Mouse (Mus musculus) liver, postnatal 0 days (tissue): ENCODE measurements around the gene Olfr1371. TPM values are rescaled to one million over a fixed set of nuclear protein-coding genes. Genes with fewer than 3 reads are reported as not detected.

Experiments used
- ATAC-seq: fragments of 200-750 bp; cut with Nextera tagmentation; 2 replicates; pipeline ENCODE4 v1.8.0; 2017; ENCODE audit warnings: mild to moderate bottlenecking, moderate library complexity
- DNase-seq: peaks from one replicate; pipeline ENCODE4 v3.0.0-alpha.2; 2016
- H3K27ac ChIP-seq: fragments of 300-500 bp; sonication (generic); 2 replicates; pipeline ENCODE4 v1.5.1; 2014; ENCODE audit warnings: antibody characterized with exemption, moderate library complexity, mild to moderate bottlenecking, low read depth
- H3K27me3 ChIP-seq: fragments of 300-500 bp; sonication (generic); 2 replicates; pipeline ENCODE4 v1.6.1; 2014; ENCODE audit warnings: low read length, control low read depth, mixed read lengths; ENCODE audit not compliant: insufficient read depth
- H3K36me3 ChIP-seq: fragments of 300-500 bp; sonication (generic); replicated peaks from 2 replicates; pipeline ENCODE4 v1.6.1; 2014; ENCODE audit warnings: mild to moderate bottlenecking, control low read depth, low read length, moderate library complexity, mixed read lengths; ENCODE audit not compliant: insufficient read depth
- H3K4me1 ChIP-seq: fragments of 300-500 bp; sonication (generic); 2 replicates; pipeline ENCODE4 v1.6.1; 2014; ENCODE audit warnings: antibody characterized with exemption, mild to moderate bottlenecking, control low read depth; ENCODE audit not compliant: insufficient read depth
- H3K4me2 ChIP-seq: fragments of 300-500 bp; sonication (generic); 2 replicates; pipeline ENCODE4 v1.6.1; 2014; ENCODE audit warnings: low read depth, mild to moderate bottlenecking, low read length, moderate library complexity, mixed read lengths
- H3K4me3 ChIP-seq: fragments of 300-500 bp; sonication (generic); 2 replicates; pipeline ENCODE4 v1.5.1; 2014; ENCODE audit warnings: low read depth, low read length
- H3K9ac ChIP-seq: fragments of 300-500 bp; sonication (generic); replicated peaks from 2 replicates; pipeline ENCODE4 v1.6.1; 2014; ENCODE audit warnings: mild to moderate bottlenecking, moderate library complexity
- H3K9me3 ChIP-seq: fragments of 300-500 bp; sonication (generic); 2 replicates; pipeline ENCODE4 v1.6.1; 2016; ENCODE audit warnings: mild to moderate bottlenecking, control low read depth, low read length, mixed read lengths
- CTCF ChIP-seq: sonication (generic); IDR thresholded peaks from 2 replicates; pipeline ENCODE4 v1.5.1; 2016; ENCODE audit warnings: antibody characterized with exemption, low read depth
- EP300 ChIP-seq: IDR thresholded peaks from 2 replicates; pipeline ENCODE4 v1.6.1; 2016; ENCODE audit warnings: antibody characterized with exemption, low read depth, mild to moderate bottlenecking
- WGBS: fragments of 180-500 bp; shearing (Covaris S2); extraction: QIAGEN DNeasy Blood & Tissue Kit; methylation state at CpG from one replicate; pipeline ENCODE4 v1.1.7; 2014; ENCODE audit not compliant: insufficient replicate concordance; 5-methylcytosine and 5-hydroxymethylcytosine counted together
- polyA plus RNA-seq: library from polyadenylated mRNA; unstranded; fragments of >200 nt; fragmentation: Nextera tagmentation; extraction: Ambion mirVana; gene quantifications from 2 replicates; pipeline ENCODE4 v1.2.1, GENCODE M21; 2015

The Olfr1371 gene
- polyA plus RNA-seq, 1 experiment from 2014 or later: not detected

GRCm38 (mm10) chr11:52228722-52229448 lies 15.1 kb upstream of the Olfr1371 start:
- no peak for ATAC-seq
- no peak for DNase-seq
- TF ChIP-seq EP300 (no peak), CTCF (no peak)

GRCm38 (mm10) chr11:52227466-52228226 lies 13.9 kb upstream of the Olfr1371 start:
- H3K4me3 ChIP-seq: no peak overlapping the region
- no peak overlapping the region for H3K4me2 ChIP-seq
- DNase-seq: no peak
- H3K9me3 ChIP-seq: no peaks in the 10 kb centered on the region
- no peaks in the 10 kb centered on the region for H3K36me3 ChIP-seq
- 75% methylated on average over 13 of the region's 13 CpGs for WGBS
- ATAC-seq: no peak
- no peaks in the 10 kb centered on the region for H3K27me3 ChIP-seq
- no peak overlapping the region for H3K27ac ChIP-seq
- H3K9ac ChIP-seq: no peak overlapping the region
- peaks cover 12% of the 10 kb centered on the region for H3K4me1 ChIP-seq
- TF ChIP-seq CTCF (no peak), EP300 (no peak)

More at GRCm38 (mm10) chr11:52228722-52229448, 15.1 kb upstream of the Olfr1371 start:
- Histone ChIP-seq H3K27ac (no peak overlapping the region), H3K4me2 (no peak overlapping the region), H3K36me3 (no peaks in the 10 kb centered on the region), H3K9me3 (no peaks in the 10 kb centered on the region), H3K9ac (no peak overlapping the region), H3K4me1 (peaks cover 16% of the 10 kb centered on the region), H3K4me3 (no peak overlapping the region), H3K27me3 (no peaks in the 10 kb centered on the region)
- WGBS: 81% methylated on average over 7 of the region's 7 CpGs

GRCm38 (mm10) chr11:52227053-52227452 lies 13.3 kb upstream of the Olfr1371 start:
- Histone ChIP-seq H3K9me3 (no peaks in the 10 kb centered on the region), H3K4me2 (no peak overlapping the region), H3K9ac (no peak overlapping the region), H3K27me3 (no peaks in the 10 kb centered on the region), H3K36me3 (no peaks in the 10 kb centered on the region), H3K27ac (no peak overlapping the region), H3K4me3 (no peak overlapping the region), H3K4me1 (peaks cover 12% of the 10 kb centered on the region)
- DNase-seq: no peak
- no peak for TF ChIP-seq CTCF
- no peak for TF ChIP-seq EP300
- ATAC-seq: no peak
- WGBS: 82% methylated on average over 3 of the region's 3 CpGs

- peaks cover 10% of the 10 kb centered on the region for H3K4me1 ChIP-seq
- no peak overlapping the region for H3K4me2 ChIP-seq
- no peak overlapping the region for H3K27ac ChIP-seq
- no peak for DNase-seq
- no peak overlapping the region for H3K4me3 ChIP-seq
- ATAC-seq: no peak
- no peaks in the 10 kb centered on the region for H3K27me3 ChIP-seq
- H3K9me3 ChIP-seq: no peaks in the 10 kb centered on the region
- TF ChIP-seq EP300 (no peak), CTCF (no peak)
- no peaks in the 10 kb centered on the region for H3K36me3 ChIP-seq
- WGBS: 60% methylated on average over 3 of the region's 3 CpGs
- H3K9ac ChIP-seq: no peak overlapping the region
Observed at GRCm38 (mm10) chr11:52225986-52226599, 12.3 kb upstream of the Olfr1371 start.

- H3K4me1 ChIP-seq: peaks cover 3% of the 10 kb centered on the region; the same call in 1 of the 2 replicates
- H3K36me3 ChIP-seq: no peaks in the 10 kb centered on the region
- DNase-seq: peak; percentile 83
- ATAC-seq: peak; percentile 87
- WGBS: 11% methylated on average over 19 of the region's 19 CpGs
- no peaks in the 10 kb centered on the region for H3K9me3 ChIP-seq
- H3K4me2 ChIP-seq: peak overlapping the region; percentile 38
- TF ChIP-seq EP300 (no peak), CTCF (no peak)
- peak overlapping the region; percentile 30 for H3K27ac ChIP-seq
- no peaks in the 10 kb centered on the region for H3K27me3 ChIP-seq
- H3K9ac ChIP-seq: 0 out of 2 replicates have a peak overlapping the region, but pooled peaks have one; percentile 1
- H3K4me3 ChIP-seq: peak overlapping the region; percentile 7
Observed at GRCm38 (mm10) chr11:52223968-52224682, 10.3 kb upstream of the Olfr1371 start.
